In the genomic region with DNA sequence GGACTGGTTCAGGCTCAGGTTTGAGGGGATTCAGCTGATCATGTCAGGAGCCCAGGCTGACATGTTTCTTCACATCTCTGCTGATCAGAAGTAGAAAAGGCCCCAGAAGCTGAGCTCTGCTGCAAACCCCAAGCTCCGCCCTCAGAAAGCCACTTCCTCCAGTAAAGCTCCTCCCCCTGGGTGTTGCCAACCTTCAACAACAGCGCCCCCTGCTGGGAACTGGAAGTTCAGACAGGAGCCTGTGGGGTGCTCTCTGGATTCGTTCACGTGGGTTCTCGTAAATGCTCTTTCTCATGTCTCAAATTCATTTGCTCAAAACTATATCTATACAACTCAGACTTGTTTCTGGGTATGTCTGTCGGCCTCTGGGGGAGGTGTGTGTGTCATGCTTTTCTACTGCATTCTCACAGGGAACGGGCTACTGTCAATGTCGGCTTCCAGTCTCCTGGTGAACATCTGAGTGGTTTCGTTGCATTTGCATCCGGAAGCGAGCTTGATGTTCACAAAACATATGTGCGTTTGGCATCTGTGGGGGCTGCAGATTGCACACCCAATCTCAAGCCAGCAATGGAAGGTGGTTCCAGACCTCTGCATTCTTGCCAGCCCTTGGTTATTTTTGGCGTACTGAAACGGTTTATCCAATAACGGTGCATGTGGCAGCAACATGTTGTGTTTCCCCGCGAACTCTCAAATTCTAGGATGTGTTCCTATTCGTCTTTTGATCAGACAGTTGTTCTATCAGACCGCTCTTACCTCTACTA, we compare ENCODE assay signal across 7 mouse cellular contexts.
DNase-seq lines count a peak whose midpoint lies in the region; ATAC-seq and TF ChIP-seq lines count a peak whose summit lies in the region.

No protein-coding gene starts in this region.

- DNase-seq in kidney, postnatal 4 days: peak; percentile 60 to 69
- no peak for DNase-seq in kidney, adult 18-20 months
- DNase-seq in WW6 (ENCODE audit: low read depth, low spot score): peak; percentile 61
- peak; percentile 75 for DNase-seq in embryo, embryonic 11 days
- peak; percentile 38 to 59 for DNase-seq in left cerebral cortex, adult 2 months (ENCODE audit: extremely low spot score in 1 of 2, low spot score in 2 of 2)
- DNase-seq in right cerebral cortex, postnatal 14 days: peak; percentile 74

- intact Hi-C loops in left cerebral cortex, adult 2 months (cut with DNase I): no loop called here

- peak; percentile 58 for TF ChIP-seq CTCF in left cerebral cortex, adult 2 months (IDR thresholded peaks at IDR 0.05)

- H3K4me3 ChIP-seq in left cerebral cortex, adult 2 months: no peak overlapping the region

- no peak overlapping the region for H3K27ac ChIP-seq in left cerebral cortex, adult 2 months

- ATAC-seq in erythroblast, adult 5-6 weeks (replicated peaks; ENCODE audit: low FRiP score, poor library complexity, severe bottlenecking): no peak
